Mouse (Mus musculus) embryonic stem cell, embryonic (primary cell): ENCODE measurements at regions not wholly inside any gene's neighbourhood (a gene's known extent, or its start where the extent isn't known, plus 50 kb on each side); places are given as distances from the start of the nearest gene placed in this dataset.

Experiments used
- CTCF ChIA-PET, 4 experiments: fragments of 300-600 bp in 2 of 4; fragments of 350-600 bp in 2 of 4; sonication (Branson Sonifier 250); formaldehyde crosslinking; loops; one replicate each; lab custom pipeline; 2022; ENCODE audit warnings: inconsistent platforms in 2 of 4; lab: Charles Lee
- POLR2A ChIA-PET, 4 experiments: fragments of 300-600 bp in 2 of 4; fragments of 350-600 bp in 2 of 4; sonication (Branson Sonifier 250); formaldehyde crosslinking; loops; one replicate each; lab custom pipeline; 2022; ENCODE audit warnings: antibody characterized with exemption in 4 of 4, inconsistent platforms in 1 of 4; lab: Charles Lee

GRCm38 (mm10) chr3:33957676-33958075 lies 62.1 kb upstream of the Fxr1 start:
- POLR2A ChIA-PET, result interaction anchor here in 2 of 4 experiments (0.9 to 3.5 kb wide), 18 partner anchors 31 to 158 kb away, joined by 3 to 19 read pairs (median 4); partner anchors contain the start of genes Fxr1 (in 2 of the 2) and Ttc14 (in 1 of the 2)
- CTCF ChIA-PET, result interaction anchor here (0.5 to 1.8 kb wide), 9 partner anchors 22 to 682 kb away, joined by 3 to 5 read pairs (median 3); no protein-coding TSS in a partner anchor

- ChIA-PET POLR2A (interaction anchor here in 2 of 4 experiments (0.9 to 3.5 kb wide), 10 partner anchors 31 to 158 kb away, joined by 3 to 19 read pairs (median 7); partner anchors contain the start of genes Fxr1 (in 1 of the 2) and Ttc14 (in 1 of the 2)), CTCF (interaction anchor here in 2 of 4 experiments (0.5 to 1.8 kb wide), 3 partner anchors 21 to 681 kb away, joined by 3 to 4 read pairs (median 3); no protein-coding TSS in a partner anchor)
Measured at GRCm38 (mm10) chr3:33958216-33958615, 61.5 kb upstream of the Fxr1 start.

- ChIA-PET CTCF (no interaction called here), POLR2A (interaction anchor here in 1 of 4 experiments (1.4 to 1.5 kb wide), 2 partner anchors 46 to 120 kb away, joined by 3 to 4 read pairs; no protein-coding TSS in a partner anchor)
Measured at GRCm38 (mm10) chr3:33960211-33960610, 59.5 kb upstream of the Fxr1 start.

GRCm38 (mm10) chr3:33962938-33963337 lies 56.8 kb upstream of the Fxr1 start:
- CTCF ChIA-PET, result no interaction called here
- POLR2A ChIA-PET, result interaction anchor here in 1 of 4 experiments (1.0 kb wide), 1 partner anchor 9 kb away, joined by 3 read pairs; no protein-coding TSS in a partner anchor

- ChIA-PET CTCF (no interaction called here), POLR2A (interaction anchor here in 1 of 4 experiments (2.1 kb wide), 1 partner anchor 22 kb away, joined by 5 read pairs; no protein-coding TSS in a partner anchor)
Measured at GRCm38 (mm10) chr3:33967184-33967583, 52.6 kb upstream of the Fxr1 start.
